Mouse (Mus musculus) hindbrain, embryonic 15.5 days (tissue): ENCODE results near the gene Lacc1. TPM values are rescaled to one million over a fixed set of nuclear protein-coding genes. Genes with fewer than 3 reads are reported as not detected.

Source experiments
- polyA plus RNA-seq: library from polyadenylated mRNA; unstranded; fragments of >200 nt; fragmentation: Nextera tagmentation; extraction: Ambion mirVana; gene quantifications from 2 replicates; pipeline ENCODE4 v1.2.1, GENCODE M21; 2015

Gene Lacc1
- polyA plus RNA-seq, 1 experiment from 2014 or later = 3.0 TPM

Other genes starting within 250 kb of the Lacc1 start
- 0.48 and 1.4 TPM in 2 replicates for gene Ccdc122, start 132 bp downstream of the Lacc1 start, polyA plus RNA-seq
- gene Enox1, start 119.9 kb upstream of the Lacc1 start, polyA plus RNA-seq = 37.2 and 43.5 TPM in 2 replicates